Mouse (Mus musculus) intestine, embryonic 15.5 days (tissue): ENCODE data around the gene Tbck. TPM values are rescaled to one million over a fixed set of nuclear protein-coding genes. Genes with fewer than 3 reads are reported as not detected.

Experiments used
- ATAC-seq: fragments of 200-750 bp; cut with Nextera tagmentation; 2 replicates; pipeline ENCODE4 v1.8.0; 2017; ENCODE audit warnings: moderate TSS enrichment, moderate library complexity
- H3K27ac ChIP-seq: fragments of 300-500 bp; sonication (generic); 2 replicates; pipeline ENCODE4 v1.5.1; 2015; ENCODE audit warnings: mild to moderate bottlenecking, inconsistent platforms
- H3K27me3 ChIP-seq: fragments of 300-500 bp; sonication (generic); replicated peaks from 2 replicates; pipeline ENCODE4 v1.6.1; 2015; ENCODE audit warnings: inconsistent platforms
- H3K36me3 ChIP-seq: fragments of 300-500 bp; sonication (generic); 2 replicates; pipeline ENCODE4 v1.6.1; 2015; ENCODE audit warnings: inconsistent platforms
- H3K4me1 ChIP-seq: fragments of 300-500 bp; sonication (generic); replicated peaks from 2 replicates; pipeline ENCODE4 v1.6.1; 2015; ENCODE audit warnings: inconsistent platforms
- H3K4me2 ChIP-seq: fragments of 300-500 bp; sonication (generic); replicated peaks from 2 replicates; pipeline ENCODE4 v1.6.1; 2015; ENCODE audit warnings: mild to moderate bottlenecking, inconsistent platforms
- H3K4me3 ChIP-seq: fragments of 300-500 bp; sonication (generic); replicated peaks from 2 replicates; pipeline ENCODE4 v1.5.1; 2015; ENCODE audit warnings: inconsistent platforms
- H3K9ac ChIP-seq: fragments of 300-500 bp; sonication (generic); 2 replicates; pipeline ENCODE4 v1.6.1; 2015; ENCODE audit warnings: inconsistent platforms
- H3K9me3 ChIP-seq: fragments of 300-500 bp; sonication (generic); 2 replicates; pipeline ENCODE4 v1.6.1; 2016; ENCODE audit warnings: inconsistent platforms
- WGBS: fragments of 180-500 bp; shearing (Covaris S2); methylation state at CpG from one replicate; pipeline ENCODE4 v1.1.7; 2015; 5-methylcytosine and 5-hydroxymethylcytosine counted together
- polyA plus RNA-seq: library from polyadenylated mRNA; unstranded; fragments of >200 nt; fragmentation: Nextera tagmentation; extraction: Ambion mirVana; gene quantifications from 2 replicates; pipeline ENCODE4 v1.2.1, GENCODE M21; 2015

Tbck gene
- polyA plus RNA-seq: 16.0 and 17.0 TPM in 2 replicates

DNA sequence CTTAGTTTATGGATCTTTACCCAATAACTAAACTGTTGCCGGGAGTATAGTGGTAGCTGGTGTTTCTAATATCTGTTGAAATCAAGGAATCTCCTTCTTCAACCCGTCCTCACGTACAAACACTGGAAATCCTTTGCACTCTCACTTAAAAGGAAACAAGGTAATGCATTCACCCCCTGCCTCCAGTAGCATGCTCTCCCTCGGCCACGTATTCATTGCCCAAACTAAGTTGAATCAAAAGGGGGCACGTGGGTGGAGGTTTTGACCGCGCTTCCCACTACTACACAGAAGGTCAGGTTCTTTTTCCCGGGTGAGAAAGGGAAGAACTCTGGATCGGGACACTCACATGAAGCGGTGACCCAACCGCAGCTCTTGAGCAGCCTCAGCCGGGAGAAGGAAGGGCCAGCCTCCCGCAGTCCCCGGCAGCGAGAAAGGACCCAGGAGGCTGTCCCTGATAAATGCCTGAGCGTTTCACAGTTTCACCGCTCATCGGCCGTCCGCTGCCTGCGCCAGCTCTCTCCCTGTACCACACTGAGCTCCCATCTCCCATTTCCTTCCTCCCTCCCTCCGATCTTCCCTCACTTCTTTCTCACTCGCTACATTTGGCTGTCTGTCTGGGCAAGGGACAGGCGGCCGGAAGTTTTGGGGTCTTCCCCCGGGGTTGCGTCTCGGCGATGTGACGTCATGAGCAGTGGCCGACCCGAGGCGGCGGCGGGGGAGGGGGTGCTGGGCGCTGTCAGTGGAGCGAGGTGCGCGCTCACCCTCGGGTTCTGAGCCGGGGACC is at the start of gene Tbck:
Tbck (plus strand) TSS at position 698 of the 784 bp plus-strand sequence.
- peak within 1 kb of the TSS; percentile 79 for H3K4me3 ChIP-seq
- no peaks in the 10 kb centered on the region for H3K27me3 ChIP-seq
- peak; percentile 99 for ATAC-seq

DNA sequence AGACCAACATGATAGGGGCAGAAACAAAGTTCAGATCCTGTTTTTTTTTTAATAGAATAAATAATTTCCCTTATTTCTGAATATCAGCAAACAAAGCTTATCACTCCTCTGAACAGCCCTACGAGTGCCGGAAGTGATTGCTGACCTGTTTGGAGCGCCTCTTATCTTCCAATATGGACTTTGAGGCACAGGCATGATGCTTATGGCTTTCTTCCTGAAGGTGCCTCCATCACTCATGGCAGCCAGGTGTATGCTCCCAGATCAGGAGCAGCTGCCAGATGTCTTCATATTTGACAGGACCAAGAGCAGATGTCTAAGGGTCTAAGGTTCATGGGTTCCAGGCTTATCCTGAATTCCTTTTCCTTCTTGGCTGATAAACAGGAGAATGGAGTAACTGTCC is 46.9 kb upstream of the Tbck start:
- Histone ChIP-seq H3K36me3 (no peaks in the 10 kb centered on the region), H3K9me3 (no peaks in the 10 kb centered on the region), H3K27me3 (no peaks in the 10 kb centered on the region), H3K9ac (no peak overlapping the region), H3K4me2 (no peak overlapping the region), H3K27ac (no peak overlapping the region), H3K4me3 (no peak overlapping the region), H3K4me1 (no peaks in the 10 kb centered on the region)
- peak; percentile 87 for ATAC-seq
- WGBS: 71% methylated on average over 3 of the region's 3 CpGs

More for the DNA sequence above, at the start of gene Tbck:
- WGBS: under 1% methylated on average over 42 of the region's 42 CpGs
- peak within 1 kb of the TSS; percentile 53 for H3K4me2 ChIP-seq
- H3K36me3 ChIP-seq: no peaks in the 10 kb centered on the region
- H3K9me3 ChIP-seq: no peaks in the 10 kb centered on the region
- H3K27ac ChIP-seq: peak within 1 kb of the TSS; percentile 92
- peaks cover 4% of the 10 kb centered on the region for H3K4me1 ChIP-seq
- H3K9ac ChIP-seq: peak within 1 kb of the TSS; percentile 80

DNA sequence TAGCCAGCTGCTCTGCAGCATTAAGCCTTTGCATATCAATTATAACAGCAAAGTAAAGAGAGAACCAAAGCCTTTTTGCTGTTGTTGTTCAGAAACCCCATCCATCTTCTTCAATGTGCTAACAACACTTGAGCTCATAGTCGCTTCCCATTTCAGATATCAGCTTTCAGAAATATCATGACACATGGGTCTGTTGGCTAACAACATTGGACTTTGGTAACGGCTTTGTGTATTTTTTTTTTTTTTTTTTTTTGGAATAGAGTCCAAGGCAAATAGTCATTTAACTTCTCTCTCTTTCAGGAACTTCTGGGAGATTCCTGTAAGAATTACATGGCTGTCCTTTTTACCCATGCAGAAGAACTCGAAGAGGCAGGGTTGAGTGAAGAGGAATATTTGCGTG is 39.9 kb upstream of the Tbck start:
- no peaks in the 10 kb centered on the region for H3K36me3 ChIP-seq
- H3K4me2 ChIP-seq: no peak overlapping the region
- no peaks in the 10 kb centered on the region for H3K27me3 ChIP-seq
- no peak overlapping the region for H3K4me3 ChIP-seq
- H3K27ac ChIP-seq: no peak overlapping the region
- H3K9me3 ChIP-seq: no peaks in the 10 kb centered on the region
- no peaks in the 10 kb centered on the region for H3K4me1 ChIP-seq
- 82% methylated on average over 4 of the region's 4 CpGs for WGBS
- no peak for ATAC-seq
- H3K9ac ChIP-seq: no peak overlapping the region

DNA sequence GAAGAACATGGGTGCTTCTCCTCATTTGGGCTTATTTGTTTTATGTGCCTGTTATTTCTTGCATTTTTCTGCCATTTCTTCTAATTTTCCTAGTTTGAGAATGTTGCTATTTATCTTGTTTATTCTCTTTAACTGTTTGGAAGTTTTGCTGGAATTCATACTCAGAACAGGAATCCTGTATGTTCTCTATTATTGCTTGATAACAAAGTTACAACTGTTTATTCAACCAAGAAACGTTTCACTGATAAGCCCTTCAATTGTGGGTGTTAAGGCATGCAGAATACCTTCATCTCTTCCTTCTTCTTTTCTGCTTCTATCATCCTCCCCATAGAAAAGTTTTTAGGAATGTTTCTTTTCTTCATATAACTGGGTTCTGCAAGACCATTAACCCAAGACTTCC is 37.1 kb upstream of the Tbck start:
- no peaks in the 10 kb centered on the region for H3K36me3 ChIP-seq
- H3K4me1 ChIP-seq: no peaks in the 10 kb centered on the region
- no peak overlapping the region for H3K27ac ChIP-seq
- 22% methylated on average over 1 of the region's 1 CpGs for WGBS
- no peak overlapping the region for H3K4me3 ChIP-seq
- no peak overlapping the region for H3K4me2 ChIP-seq
- no peaks in the 10 kb centered on the region for H3K9me3 ChIP-seq
- H3K9ac ChIP-seq: no peak overlapping the region
- no peak for ATAC-seq
- no peaks in the 10 kb centered on the region for H3K27me3 ChIP-seq

DNA sequence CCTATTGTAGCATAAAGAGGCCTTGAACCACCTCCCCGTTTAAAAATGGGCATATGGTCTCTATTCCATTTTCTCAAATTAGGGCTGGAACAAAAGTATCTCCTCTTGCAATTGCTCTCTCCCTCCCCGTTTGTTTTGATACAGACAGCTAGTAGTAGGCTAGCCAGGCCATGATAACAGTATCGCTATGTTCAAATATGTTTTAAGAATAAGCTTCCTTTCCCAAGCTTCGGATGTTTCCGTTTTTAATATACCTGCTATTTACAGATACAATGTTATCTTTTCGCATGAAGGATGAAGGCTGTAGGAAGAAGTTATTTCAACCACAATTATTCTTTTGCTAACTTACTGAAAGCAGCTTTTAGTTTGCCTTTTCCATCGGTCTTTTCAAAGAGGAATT is 34.6 kb upstream of the Tbck start:
- ATAC-seq: no peak
- WGBS: 85% methylated on average over 7 of the region's 7 CpGs
- no peak overlapping the region for H3K9ac ChIP-seq
- no peaks in the 10 kb centered on the region for H3K9me3 ChIP-seq
- H3K27me3 ChIP-seq: no peaks in the 10 kb centered on the region
- no peak overlapping the region for H3K4me3 ChIP-seq
- no peak overlapping the region for H3K4me2 ChIP-seq
- H3K4me1 ChIP-seq: no peaks in the 10 kb centered on the region
- no peaks in the 10 kb centered on the region for H3K36me3 ChIP-seq
- H3K27ac ChIP-seq: no peak overlapping the region

DNA sequence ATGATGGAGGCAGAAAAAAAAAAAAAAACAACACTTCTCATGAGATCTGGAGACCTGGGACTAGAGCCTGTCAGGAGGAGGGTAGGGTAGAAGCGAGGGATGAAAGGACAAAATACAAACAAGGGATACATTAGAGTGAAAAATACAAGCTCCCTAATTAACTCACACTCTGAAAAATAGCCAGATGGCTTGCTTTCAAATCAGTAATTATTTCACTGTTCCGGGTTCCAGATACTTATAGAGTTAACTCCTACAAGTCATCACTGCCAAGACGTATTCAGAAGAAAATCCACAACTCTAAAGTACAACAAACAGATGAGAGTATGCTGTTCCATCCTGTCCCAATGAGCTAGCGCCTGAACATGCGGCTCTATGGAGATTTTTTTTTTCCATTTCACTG is 33.8 kb upstream of the Tbck start:
- no peaks in the 10 kb centered on the region for H3K4me1 ChIP-seq
- ATAC-seq: no peak
- H3K27me3 ChIP-seq: no peaks in the 10 kb centered on the region
- 77% methylated on average over 5 of the region's 5 CpGs for WGBS
- H3K4me2 ChIP-seq: no peak overlapping the region
- no peak overlapping the region for H3K4me3 ChIP-seq
- H3K9ac ChIP-seq: no peak overlapping the region
- no peaks in the 10 kb centered on the region for H3K9me3 ChIP-seq
- no peak overlapping the region for H3K27ac ChIP-seq
- H3K36me3 ChIP-seq: no peaks in the 10 kb centered on the region

DNA sequence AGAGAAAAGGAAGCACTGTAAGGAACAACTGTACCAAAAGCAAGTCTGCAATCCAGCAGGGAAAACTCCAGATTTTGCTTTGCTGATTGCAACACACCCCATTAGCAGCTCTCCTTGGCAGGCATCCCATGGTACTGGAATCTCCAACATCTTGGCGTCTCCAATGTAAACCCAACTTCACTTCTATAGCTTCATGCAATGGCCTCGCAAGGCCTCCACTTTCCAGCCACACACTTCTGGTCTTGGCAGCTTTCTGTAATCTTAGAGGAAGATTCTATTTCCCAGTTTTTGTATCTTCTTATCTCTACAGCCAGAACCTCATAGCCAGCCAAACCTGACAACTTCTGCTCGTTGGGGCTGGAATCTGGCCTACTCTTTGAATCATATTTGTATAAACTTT is 32.2 kb upstream of the Tbck start:
- H3K36me3 ChIP-seq: no peaks in the 10 kb centered on the region
- 0 out of 2 replicates have a peak, but pooled peaks have one; percentile 45 for ATAC-seq

DNA sequence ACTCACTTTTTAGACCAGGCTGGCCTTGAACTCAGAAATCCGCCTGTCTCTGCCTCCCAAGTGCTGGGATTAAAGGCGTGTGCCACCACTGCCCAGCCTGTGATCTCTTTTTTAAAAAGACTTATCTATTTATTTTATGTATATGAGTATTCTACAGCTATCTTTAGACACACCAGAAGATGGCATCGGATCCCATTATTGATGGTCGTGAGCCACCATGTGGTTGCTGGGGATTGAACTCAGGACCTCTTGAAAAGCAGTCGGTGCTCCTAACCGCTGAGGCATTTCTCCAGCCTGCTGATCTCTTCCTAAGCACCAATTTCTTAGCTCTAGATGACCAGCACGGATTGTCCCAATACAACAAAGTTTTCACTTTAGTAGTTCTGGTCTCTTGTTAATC is 30.0 kb upstream of the Tbck start:
- peaks cover 2% of the 10 kb centered on the region; the same call in 1 of the 2 replicates for H3K36me3 ChIP-seq
- H3K4me3 ChIP-seq: no peak overlapping the region
- no peak for ATAC-seq
- H3K27me3 ChIP-seq: no peaks in the 10 kb centered on the region
- no peak overlapping the region for H3K9ac ChIP-seq
- WGBS: 89% methylated on average over 7 of the region's 7 CpGs
- H3K4me1 ChIP-seq: no peaks in the 10 kb centered on the region
- no peaks in the 10 kb centered on the region for H3K9me3 ChIP-seq
- no peak overlapping the region for H3K4me2 ChIP-seq
- no peak overlapping the region for H3K27ac ChIP-seq

More for the DNA sequence above, 32.2 kb upstream of the Tbck start:
- Histone ChIP-seq H3K4me2 (no peak overlapping the region), H3K4me3 (no peak overlapping the region), H3K9ac (no peak overlapping the region), H3K9me3 (no peaks in the 10 kb centered on the region), H3K27me3 (no peaks in the 10 kb centered on the region), H3K27ac (no peak overlapping the region), H3K4me1 (no peaks in the 10 kb centered on the region)
- WGBS: 51% methylated on average over 3 of the region's 3 CpGs

DNA sequence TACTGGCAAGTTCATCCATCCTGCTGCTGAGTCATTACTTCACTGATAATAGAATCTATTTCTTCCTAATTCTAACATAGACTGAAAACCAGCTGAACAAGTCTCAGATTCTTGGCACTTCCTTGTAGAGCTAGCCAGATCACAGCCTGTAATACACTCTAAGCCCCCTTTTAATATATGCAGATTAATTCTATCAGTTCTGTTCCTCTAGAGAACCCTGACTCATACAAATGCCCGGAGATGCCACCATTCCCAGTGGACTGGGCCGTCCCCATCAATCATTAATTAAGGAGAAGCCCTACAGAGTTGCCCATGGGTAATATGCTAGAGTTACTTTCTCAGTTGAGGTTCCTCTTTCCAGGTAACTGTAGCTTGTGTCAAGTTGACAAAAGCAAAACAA is 28.0 kb upstream of the Tbck start:
- Histone ChIP-seq H3K9ac (no peak overlapping the region), H3K9me3 (no peaks in the 10 kb centered on the region), H3K27ac (no peak overlapping the region), H3K27me3 (no peaks in the 10 kb centered on the region), H3K4me3 (no peak overlapping the region), H3K36me3 (peaks cover 13% of the 10 kb centered on the region), H3K4me1 (no peaks in the 10 kb centered on the region), H3K4me2 (no peak overlapping the region)
- ATAC-seq: no peak
- 84% methylated on average over 2 of the region's 2 CpGs for WGBS

DNA sequence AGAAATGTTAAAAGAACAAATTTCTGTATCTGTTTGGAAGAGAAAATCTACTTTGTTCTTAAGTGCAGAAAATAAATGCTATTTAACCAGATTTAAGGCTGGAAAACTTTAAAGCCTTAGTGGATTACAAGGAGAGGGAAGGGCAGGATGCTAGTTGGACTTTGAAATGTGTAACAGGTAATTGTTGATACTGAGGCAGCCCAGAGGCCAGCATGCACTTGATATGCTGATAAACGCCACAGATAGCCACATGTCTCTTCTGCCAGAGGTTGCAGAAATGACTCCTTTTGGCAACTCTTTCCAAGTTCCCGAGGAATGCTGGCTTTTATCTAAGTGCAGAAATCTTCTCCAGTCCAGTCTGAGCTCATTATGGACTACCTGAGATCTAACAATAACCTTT is 6.5 kb upstream of the Tbck start:
- Histone ChIP-seq H3K4me1 (peaks cover 1% of the 10 kb centered on the region), H3K4me2 (no peak overlapping the region), H3K9ac (no peak overlapping the region), H3K36me3 (peaks cover 4% of the 10 kb centered on the region; the same call in 1 of the 2 replicates), H3K27me3 (no peaks in the 10 kb centered on the region), H3K27ac (no peak overlapping the region), H3K4me3 (no peak overlapping the region), H3K9me3 (no peaks in the 10 kb centered on the region)
- peak; percentile 77 for ATAC-seq
- WGBS: 62% methylated on average over 2 of the region's 2 CpGs

DNA sequence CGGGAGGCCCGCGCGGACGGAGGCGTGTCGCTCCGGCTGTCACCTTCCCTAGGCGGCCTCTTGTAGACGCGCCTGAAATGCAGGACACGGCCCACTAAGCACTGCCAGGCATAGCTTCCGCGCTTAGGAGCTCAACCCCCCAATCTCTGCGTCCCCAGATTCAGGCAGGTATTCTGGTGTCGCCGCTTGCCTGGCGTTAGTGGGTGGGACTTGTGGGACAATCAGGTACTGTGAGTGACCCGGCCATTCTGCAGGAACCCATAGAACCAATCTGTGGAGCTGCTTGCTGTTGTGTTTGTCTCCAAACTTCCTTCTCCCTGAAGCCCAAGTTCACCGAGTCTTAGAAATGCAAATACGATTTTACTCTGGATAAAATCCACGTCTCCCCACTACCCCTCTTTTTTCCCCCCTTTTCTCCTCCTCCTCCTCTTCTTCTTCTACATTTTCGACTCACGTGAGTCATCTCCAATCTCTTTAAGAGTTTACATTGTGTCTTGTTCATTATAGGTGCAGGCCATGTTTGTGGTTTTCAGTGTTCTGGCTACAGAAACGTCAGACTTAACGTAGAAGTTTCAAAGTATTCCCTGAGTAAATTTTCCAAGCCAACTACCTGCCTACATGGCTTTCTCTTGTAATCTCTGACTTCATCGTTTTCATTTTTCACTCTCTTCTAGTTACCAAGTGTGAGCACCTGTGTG is 436 bp downstream of the Tbck start, which contains the start of gene Aimp1:
Aimp1 (minus strand) TSS at position 140 of the 698 bp plus-strand sequence.
- Histone ChIP-seq H3K27me3 (no peaks in the 10 kb centered on the region), H3K36me3 (no peaks in the 10 kb centered on the region), H3K9ac (peak within 1 kb of the TSS; percentile 80), H3K9me3 (no peaks in the 10 kb centered on the region), H3K4me2 (peak within 1 kb of the TSS; percentile 53), H3K27ac (peak within 1 kb of the TSS; percentile 92), H3K4me1 (peaks cover 4% of the 10 kb centered on the region), H3K4me3 (peak within 1 kb of the TSS; percentile 79)
- 1% methylated on average over 27 of the region's 27 CpGs for WGBS
- no peak for ATAC-seq

DNA sequence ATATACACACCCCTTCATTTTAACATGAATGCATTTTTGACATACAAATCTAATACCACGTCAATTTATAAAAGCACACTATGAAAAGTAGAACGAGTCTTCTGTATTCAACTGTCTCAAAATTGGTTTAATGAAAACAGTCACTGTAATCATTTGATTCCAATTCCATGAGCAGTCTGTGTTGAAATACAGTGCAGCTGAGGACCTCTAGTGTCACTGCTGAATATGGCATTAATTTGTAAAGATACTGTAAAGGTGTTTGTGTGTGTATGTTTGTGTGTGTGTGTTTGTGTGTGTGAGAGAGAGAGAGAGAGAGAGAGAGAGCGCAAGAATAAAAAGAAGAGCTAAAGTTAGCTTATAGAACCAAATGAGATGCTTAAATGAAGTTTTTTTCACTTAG is 17.4 kb downstream of the Tbck start:
- no peak overlapping the region for H3K4me3 ChIP-seq
- ATAC-seq: no peak; the same call in 1 of the 2 replicates
- no peak overlapping the region for H3K4me2 ChIP-seq
- H3K4me1 ChIP-seq: no peaks in the 10 kb centered on the region
- no peaks in the 10 kb centered on the region for H3K27me3 ChIP-seq
- 68% methylated on average over 3 of the region's 3 CpGs for WGBS
- H3K9me3 ChIP-seq: no peaks in the 10 kb centered on the region
- H3K36me3 ChIP-seq: no peaks in the 10 kb centered on the region
- H3K27ac ChIP-seq: no peak overlapping the region
- H3K9ac ChIP-seq: no peak overlapping the region
